11 mouse cellular contexts compared by ENCODE assay signal in genomic region chr11:80478694-80479412, GRCm38 (mm10). TPM values are rescaled to one million over a fixed set of nuclear protein-coding genes. Genes with fewer than 3 reads are reported as not detected.
DNase-seq lines count a peak whose midpoint lies in the region; ATAC-seq lines count a peak whose summit lies in the region.
"Had no signal": no experiment of that assay in that cellular context is flagged by ENCODE, and none has a peak within 500 bp of the region (broad histone marks: within the 10 kb centered on the region; RNA-seq: fewer than 3 reads in every experiment).

No protein-coding gene starts in this region.

- peaks cover 52% of the 10 kb centered on the region for H3K4me1 ChIP-seq in hindbrain, embryonic 13.5 days (replicated peaks)
- peaks cover 24% of the 10 kb centered on the region for H3K4me1 ChIP-seq in midbrain, embryonic 11.5 days (ENCODE audit: control insufficient read depth, insufficient read depth, low read length)

- peak overlapping the region; percentile 97 for H3K4me3 ChIP-seq in hindbrain, embryonic 13.5 days
- H3K4me3 ChIP-seq in midbrain, embryonic 11.5 days (ENCODE audit: low read depth, low read length): peak overlapping the region; percentile 54

- peak overlapping the region; percentile 100 for H3K9ac ChIP-seq in hindbrain, embryonic 13.5 days
- peak overlapping the region; percentile 86 for H3K9ac ChIP-seq in midbrain, embryonic 11.5 days (ENCODE audit: low read length)
- H3K9ac ChIP-seq: liver, embryonic 14.5 days had no signal

- H3K27me3 ChIP-seq in hindbrain, embryonic 13.5 days: peaks cover 3% of the 10 kb centered on the region; the same call in 1 of the 2 replicates
- peaks cover 23% of the 10 kb centered on the region for H3K27me3 ChIP-seq in midbrain, embryonic 11.5 days (ENCODE audit: control insufficient read depth, insufficient read depth, low read length)

- peak overlapping the region; percentile 99 for H3K27ac ChIP-seq in hindbrain, embryonic 13.5 days
- no peak overlapping the region for H3K27ac ChIP-seq in midbrain, embryonic 11.5 days (ENCODE audit: low read depth, low read length)
- H3K27ac ChIP-seq: liver, embryonic 14.5 days had no signal

- peaks cover 21% of the 10 kb centered on the region for H3K36me3 ChIP-seq in hindbrain, embryonic 13.5 days
- H3K36me3 ChIP-seq in midbrain, embryonic 11.5 days (ENCODE audit: control insufficient read depth, insufficient read depth, low read length): no peaks in the 10 kb centered on the region

- peak overlapping the region; percentile 97 for H3K4me2 ChIP-seq in hindbrain, embryonic 13.5 days
- peak overlapping the region; percentile 88 for H3K4me2 ChIP-seq in midbrain, embryonic 11.5 days

- WGBS in hindbrain, embryonic 13.5 days: 31% methylated on average over 14 of the region's 14 CpGs
- 61% methylated on average over 14 of the region's 14 CpGs for WGBS in midbrain, embryonic 11.5 days

- DNase-seq in cerebellum, adult 9-11 months: peak; percentile 54
- DNase-seq in cerebellum, adult 11 months: no peak
- DNase-seq in cerebellum, postnatal 10 days: peak; percentile 50
- no peak for DNase-seq in midbrain, embryonic 11.5 days (ENCODE audit: low spot score, missing footprints)
- DNase-seq in embryo, embryonic 10 days (ENCODE audit: low spot score): no peak
- DNase-seq in layer of hippocampus, postnatal 10 days (ENCODE audit: low spot score in 2 of 2): no peak
- DNase-seq in c-Kit-positive CD71-positive TER-119-positive erythroid progenitor cells, embryonic 14.5 days (ENCODE audit: low spot score): no peak
- DNase-seq: thymus, postnatal 25 days had no signal

- H3K9me3 ChIP-seq in hindbrain, embryonic 13.5 days: no peaks in the 10 kb centered on the region
- no peaks in the 10 kb centered on the region for H3K9me3 ChIP-seq in midbrain, embryonic 11.5 days (ENCODE audit: control insufficient read depth, low read length)

- ATAC-seq in hindbrain, embryonic 13.5 days (ENCODE audit: low FRiP score): no peak
- no peak for ATAC-seq in midbrain, embryonic 11.5 days (ENCODE audit: low FRiP score)
- ATAC-seq: activated CD4-positive, CD25-positive, alpha-beta regulatory T cell, adult 4 months had no signal

RNA-seq across cellular contexts. Expression of gene Cdk5r1, which starts 2.0 kb away (rescaled TPM):
- 93.2 and 105 TPM in 2 replicates for polyA plus RNA-seq in hindbrain, embryonic 13.5 days (2015; fragmentation: Nextera tagmentation; extraction: Ambion mirVana)
- 16.3 and 16.6 TPM in 2 replicates for polyA plus RNA-seq in midbrain, embryonic 11.5 days (2014; fragmentation: Nextera tagmentation; extraction: Ambion mirVana)
- 100 to 1,000 TPM; 277 to 285 TPM for total RNA-seq in layer of hippocampus, postnatal 10 days (2021)

RNA-seq across cellular contexts. Expression of gene Psmd11, which starts 50.4 kb away (rescaled TPM):
- polyA plus RNA-seq in hindbrain, embryonic 13.5 days (2015; fragmentation: Nextera tagmentation; extraction: Ambion mirVana): 293 and 331 TPM in 2 replicates
- polyA plus RNA-seq in midbrain, embryonic 11.5 days (2014; fragmentation: Nextera tagmentation; extraction: Ambion mirVana): 347 and 375 TPM in 2 replicates
- 100 to 1,000 TPM; 106 to 116 TPM for total RNA-seq in layer of hippocampus, postnatal 10 days (2021)

Comparison
In these comparisons a context has a peak if more than half of its experiments do, and no peak if none do; other contexts are left out.
1. DNase-seq: peak in cerebellum, adult 9-11 months (single experiment) and cerebellum, postnatal 10 days (2 of 2); none in cerebellum, adult 11 months (single experiment), midbrain, embryonic 11.5 days (single experiment), embryo, embryonic 10 days (single experiment), layer of hippocampus, postnatal 10 days (0 of 2) and c-Kit-positive CD71-positive TER-119-positive erythroid progenitor cells, embryonic 14.5 days (single experiment).